ENCODE assay signal across 8 mouse cellular contexts in the genomic region with DNA sequence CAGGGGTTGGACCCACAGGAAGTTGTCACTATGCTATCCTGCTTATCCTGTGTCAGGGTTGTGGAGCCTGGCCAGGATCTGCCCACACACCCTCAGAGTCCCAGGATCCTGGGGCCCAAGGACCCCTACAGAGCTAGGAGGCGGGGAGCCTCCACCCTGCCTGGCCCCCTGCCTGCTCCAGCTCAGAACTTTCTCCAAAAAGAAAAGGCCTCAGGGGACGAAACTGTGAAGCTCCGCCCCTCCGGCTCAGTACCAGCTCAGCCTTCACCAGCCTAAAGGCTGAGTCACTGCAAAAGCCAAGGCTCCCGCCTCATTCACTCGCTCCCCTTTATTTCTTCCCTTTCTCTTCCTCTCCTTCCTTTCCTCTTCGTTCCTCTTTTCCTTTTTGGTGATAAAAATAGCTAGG. TPM values are rescaled to one million over a fixed set of nuclear protein-coding genes. Genes with fewer than 3 reads are reported as not detected.
DNase-seq lines count a peak whose midpoint lies in the region; ATAC-seq and TF ChIP-seq lines count a peak whose summit lies in the region.

No protein-coding gene starts in this region.

- peak; percentile 17; the same call in 1 of the 2 replicates for ATAC-seq in forebrain, embryonic 13.5 days
- peak; percentile 59 to 80 for ATAC-seq in hematopoietic stem cell, adult 5-6 weeks (replicated peaks in 1 of 2; ENCODE audit: insufficient read depth in 1 of 2, low FRiP score in 2 of 2, low TSS enrichment in 1 of 2, low read depth in 1 of 2, poor library complexity in 2 of 2, severe bottlenecking in 2 of 2)
- ATAC-seq in limb, embryonic 13.5 days (ENCODE audit: low FRiP score, low read depth) = 0 out of 2 replicates have a peak, but pooled peaks have one; percentile 22
- ATAC-seq in midbrain, embryonic 14.5 days (ENCODE audit: low FRiP score, low TSS enrichment) = no peak

- no peak overlapping the region for H3K4me3 ChIP-seq in CH12.LX (replicated peaks in 1 of 3; ENCODE audit: low read depth in 2 of 3, low read length in 2 of 3, poor library complexity in 1 of 3)
- no peak overlapping the region for H3K4me3 ChIP-seq in forebrain, embryonic 13.5 days
- H3K4me3 ChIP-seq in limb, embryonic 13.5 days = peak overlapping the region; percentile 10; the same call in 1 of the 2 replicates
- H3K4me3 ChIP-seq in midbrain, embryonic 14.5 days (replicated peaks; ENCODE audit: low read depth, low read length) = no peak overlapping the region

- peaks cover 15% of the 10 kb centered on the region for H3K27me3 ChIP-seq in CH12.LX (replicated peaks)
- H3K27me3 ChIP-seq in forebrain, embryonic 13.5 days = peaks cover 12% of the 10 kb centered on the region; the same call in 1 of the 2 replicates
- 0 out of 2 replicates have a peak, but pooled peaks cover 8% of the 10 kb centered on the region for H3K27me3 ChIP-seq in limb, embryonic 13.5 days
- H3K27me3 ChIP-seq in midbrain, embryonic 14.5 days (ENCODE audit: control insufficient read depth, insufficient read depth, low read length) = peaks cover 9% of the 10 kb centered on the region; the same call in 1 of the 2 replicates

- WGBS in forebrain, embryonic 13.5 days = 3% methylated on average over 7 of the region's 7 CpGs
- 2% methylated on average over 7 of the region's 7 CpGs for WGBS in limb, embryonic 13.5 days
- WGBS in midbrain, embryonic 14.5 days = 8% methylated on average over 7 of the region's 7 CpGs

- no peaks in the 10 kb centered on the region for H3K36me3 ChIP-seq in CH12.LX (replicated peaks in 1 of 2; ENCODE audit: control insufficient read depth in 1 of 2, insufficient read depth in 1 of 2, low read length in 1 of 2)
- H3K36me3 ChIP-seq in forebrain, embryonic 13.5 days (ENCODE audit: poor library complexity, severe bottlenecking) = no peaks in the 10 kb centered on the region
- no peaks in the 10 kb centered on the region for H3K36me3 ChIP-seq in limb, embryonic 13.5 days
- H3K36me3 ChIP-seq in midbrain, embryonic 14.5 days (ENCODE audit: control insufficient read depth, insufficient read depth, low read length) = no peaks in the 10 kb centered on the region

- dilution Hi-C loops in CH12.LX (cut with MboI; ENCODE audit: extremely low pct_ligation_motif_present, extremely low pct_unique_long_range_greater_than_20kb, low sequenced_read_pairs) = no loop called here

- no peak for TF ChIP-seq RAD21 in CH12.LX (IDR thresholded peaks at IDR 0.05; ENCODE audit: low read depth, low read length)

- TF ChIP-seq POLR2A in CH12.LX (IDR thresholded peaks at IDR 0.05; ENCODE audit: low read depth, low read length) = peak; percentile 67

- in situ Hi-C loops in CH12.LX (cut with MboI; ENCODE audit: low pct_ligation_motif_present, low pct_unique_long_range_greater_than_20kb, low sequenced_read_pairs) = loop anchor here (5.0 kb wide), 1 partner anchor 40 kb away; no protein-coding TSS in a partner anchor

- 0 out of 2 replicates have a peak, but pooled peaks cover 1% of the 10 kb centered on the region for H3K79me2 ChIP-seq in CH12.LX (replicated peaks; ENCODE audit: control insufficient read depth, extremely low read depth, insufficient read depth, poor library complexity, severe bottlenecking)

- no peaks in the 10 kb centered on the region for H3K9me3 ChIP-seq in CH12.LX (replicated peaks; ENCODE audit: low read length)
- no peaks in the 10 kb centered on the region for H3K9me3 ChIP-seq in forebrain, embryonic 13.5 days (replicated peaks)
- H3K9me3 ChIP-seq in limb, embryonic 13.5 days = no peaks in the 10 kb centered on the region
- H3K9me3 ChIP-seq in midbrain, embryonic 14.5 days (ENCODE audit: control insufficient read depth, low read length) = no peaks in the 10 kb centered on the region

- H3K4me2 ChIP-seq in CH12.LX (ENCODE audit: insufficient read depth, low read depth, poor library complexity, severe bottlenecking) = peak overlapping the region; percentile 48
- H3K4me2 ChIP-seq in forebrain, embryonic 13.5 days = no peak overlapping the region
- H3K4me2 ChIP-seq in limb, embryonic 13.5 days (replicated peaks) = peak overlapping the region; percentile 51
- H3K4me2 ChIP-seq in midbrain, embryonic 14.5 days (ENCODE audit: low read length) = no peak overlapping the region

- DNase-seq in CH12.LX (ENCODE audit: extremely low read depth) (peak; percentile 81), adipocyte (ENCODE audit: low spot score) (peak; percentile 93)
- peak; percentile 75 for DNase-seq in midbrain, embryonic 14.5 days
- peak; percentile 86 for DNase-seq in urinary bladder, postnatal 14 days (ENCODE audit: low spot score)
- DNase-seq in right cerebral cortex, adult 18-20 months = no peak

- H3K4me1 ChIP-seq in CH12.LX (ENCODE audit: control insufficient read depth in 1 of 2, insufficient read depth in 2 of 2) = peaks cover 30 to 66% of the 10 kb centered on the region in 2 experiments
- peaks cover 57% of the 10 kb centered on the region for H3K4me1 ChIP-seq in forebrain, embryonic 13.5 days
- peaks cover 59% of the 10 kb centered on the region for H3K4me1 ChIP-seq in limb, embryonic 13.5 days
- peaks cover 24% of the 10 kb centered on the region for H3K4me1 ChIP-seq in midbrain, embryonic 14.5 days (ENCODE audit: control insufficient read depth, insufficient read depth, low read length)

- TF ChIP-seq CTCF in CH12.LX (conservative IDR thresholded peaks at IDR 0.05 in 1 of 2, IDR thresholded peaks at IDR 0.05 in 1 of 2; ENCODE audit: low read depth in 2 of 2, low read length in 2 of 2) = no peak

- H3K9ac ChIP-seq in CH12.LX (ENCODE audit: insufficient read depth, low read depth) = peak overlapping the region; percentile 74; the same call in 1 of the 2 replicates
- peak overlapping the region; percentile 35; the same call in 1 of the 2 replicates for H3K9ac ChIP-seq in forebrain, embryonic 13.5 days
- peak overlapping the region; percentile 43 for H3K9ac ChIP-seq in limb, embryonic 13.5 days
- H3K9ac ChIP-seq in midbrain, embryonic 14.5 days (replicated peaks; ENCODE audit: low read length) = no peak overlapping the region

- TF ChIP-seq EP300 in CH12.LX (IDR thresholded peaks at IDR 0.05; ENCODE audit: low read length) = peak; percentile 25; the same call in 1 of the 2 replicates

- peak overlapping the region; percentile 48; the same call in 1 of the 2 replicates for H3K27ac ChIP-seq in CH12.LX (ENCODE audit: insufficient read depth, low read depth)
- H3K27ac ChIP-seq in forebrain, embryonic 13.5 days = peak overlapping the region; percentile 72
- H3K27ac ChIP-seq in limb, embryonic 13.5 days = peak overlapping the region; percentile 94
- H3K27ac ChIP-seq in midbrain, embryonic 14.5 days (replicated peaks; ENCODE audit: low read depth, low read length) = peak overlapping the region; percentile 45; the same call in 1 of the 2 replicates

TF ChIP-seq in CH12.LX, 34 proteins besides CTCF, POLR2A, EP300 and RAD21 (continues in another document):
- TF ChIP-seq MEF2A (IDR thresholded peaks at IDR 0.05; ENCODE audit: borderline replicate concordance, low read depth, low read length) (peak; percentile 42), CHD1 (IDR thresholded peaks at IDR 0.05; ENCODE audit: low read depth, low read length) (peak; percentile 60; the same call in 1 of the 2 replicates), USF2 (conservative IDR thresholded peaks at IDR 0.05; ENCODE audit: low read depth, low read length) (no peak), HCFC1 (IDR thresholded peaks at IDR 0.05; ENCODE audit: low read depth, low read length) (no peak), MAFK (IDR thresholded peaks at IDR 0.05; ENCODE audit: insufficient replicate concordance, low read length) (peak; percentile 65; the same call in 1 of the 2 replicates), ZMIZ1 (IDR thresholded peaks at IDR 0.05; ENCODE audit: low read depth, low read length) (no peak), JUND (conservative IDR thresholded peaks at IDR 0.05; ENCODE audit: low read depth, low read length) (no peak), ZC3H11A (IDR thresholded peaks at IDR 0.05; ENCODE audit: low read depth, low read length) (no peak), BHLHE40 (IDR thresholded peaks at IDR 0.05; ENCODE audit: low read depth, low read length) (no peak), IRF4 (IDR thresholded peaks at IDR 0.05; ENCODE audit: low read depth, low read length) (0 out of 2 replicates have a peak, but pooled peaks have one; percentile 34), MXI1 (IDR thresholded peaks at IDR 0.05; ENCODE audit: low read depth, low read length) (no peak), JUN (IDR thresholded peaks at IDR 0.05; ENCODE audit: insufficient read depth, low read depth, low read length) (0 out of 2 replicates have a peak, but pooled peaks have one; percentile 4), ETS1 (conservative IDR thresholded peaks at IDR 0.05; ENCODE audit: low read depth, low read length) (no peak; the same call in 1 of the 2 replicates), ELF1 (IDR thresholded peaks at IDR 0.05; ENCODE audit: low read depth, low read length) (no peak), ZNF384 (IDR thresholded peaks at IDR 0.05; ENCODE audit: low read depth, low read length) (peak; percentile 49), RCOR1 (conservative IDR thresholded peaks at IDR 0.05; ENCODE audit: low read depth, low read length) (no peak), PAX5 (IDR thresholded peaks at IDR 0.05; ENCODE audit: low read length) (no peak), E2F4 (IDR thresholded peaks at IDR 0.05; ENCODE audit: insufficient replicate concordance, low read depth, low read length) (no peak), UBTF (IDR thresholded peaks at IDR 0.05; ENCODE audit: low read depth, low read length) (no peak), NELFE (IDR thresholded peaks at IDR 0.05; ENCODE audit: low read depth, low read length) (peak; percentile 70; the same call in 1 of the 2 replicates), SMC3 (IDR thresholded peaks at IDR 0.05; ENCODE audit: low read depth, low read length) (no peak; the same call in 1 of the 2 replicates), NRF1 (IDR thresholded peaks at IDR 0.05; ENCODE audit: low read depth, low read length) (no peak; the same call in 1 of the 2 replicates), GABPA (IDR thresholded peaks at IDR 0.05; ENCODE audit: insufficient replicate concordance, low read depth, low read length) (no peak), MYC (IDR thresholded peaks at IDR 0.05; ENCODE audit: low read depth, low read length) (no peak), TCF12 (IDR thresholded peaks at IDR 0.05; ENCODE audit: low read depth, low read length) (peak; percentile 60)

RNA-seq across cellular contexts. Expression of a gene that starts 9.0 kb away (rescaled TPM):
- total RNA-seq in CH12.LX (2012; rRNA removed) (11.4 and 13.1 TPM in 2 replicates), CH12.LX (2014; rRNA removed) (0.86 and 0.98 TPM in 2 replicates)
- polyA plus RNA-seq in CH12.LX (2012; ENCODE audit: insufficient read length, low read depth) = 2.7 and 3.8 TPM in 2 replicates
- 28.1 and 32.8 TPM in 2 replicates for polyA plus RNA-seq in forebrain, embryonic 13.5 days (2015; fragmentation: Nextera tagmentation; extraction: Ambion mirVana)
- total RNA-seq in hematopoietic stem cell, adult 5-6 weeks (2017) = 21.6 and 23.7 TPM in 2 replicates
- polyA plus RNA-seq in limb, embryonic 13.5 days (2015; fragmentation: Nextera tagmentation; extraction: Ambion mirVana) = 13.7 and 15.5 TPM in 2 replicates
- polyA plus RNA-seq in midbrain, embryonic 14.5 days (2014; fragmentation: Nextera tagmentation; extraction: Ambion mirVana) = 22.0 and 33.9 TPM in 2 replicates

Comparison
In these comparisons a context has a peak if more than half of its experiments do, and no peak if none do; other contexts are left out.
1. H3K4me2 ChIP-seq: peak in CH12.LX (single experiment) and limb, embryonic 13.5 days (single experiment); none in forebrain, embryonic 13.5 days (single experiment) and midbrain, embryonic 14.5 days (single experiment).
2. Peak in every context shown above with its lines, with median percentiles within 50 percentile points of each other: H3K27ac ChIP-seq.